Mouse (Mus musculus) bone marrow, adult 2 months (tissue): ENCODE measurements around the gene Ddn. TPM values are rescaled to one million over a fixed set of nuclear protein-coding genes. Genes with fewer than 3 reads are reported as not detected.

Experiments
- H3K27ac ChIP-seq: fragments of 200-500 bp; 2 replicates; pipeline ENCODE4 v1.5.1; 2012; ENCODE audit warnings: low read depth, mild to moderate bottlenecking, control low read depth, inconsistent platforms, low read length; ENCODE audit not compliant: control insufficient read depth, poor library complexity, insufficient read depth
- H3K4me1 ChIP-seq: fragments of 200-500 bp; 2 replicates; pipeline ENCODE4 v1.6.1; 2011; ENCODE audit warnings: low read length; ENCODE audit not compliant: control insufficient read depth, insufficient read depth
- H3K4me3 ChIP-seq: fragments of 200-500 bp; replicated peaks from 2 replicates; pipeline ENCODE3; 2011; ENCODE audit warnings: mild to moderate bottlenecking, low read depth, low read length, control low read depth; ENCODE audit not compliant: control insufficient read depth
- CTCF ChIP-seq: fragments of 200-500 bp; IDR thresholded peaks from 2 replicates; pipeline ENCODE4 v1.5.1; 2011; ENCODE audit warnings: low read length, control low read depth; ENCODE audit not compliant: control insufficient read depth, insufficient read depth
- POLR2A ChIP-seq: fragments of 200-500 bp; IDR thresholded peaks from 2 replicates; pipeline ENCODE4 v1.6.1; 2011; ENCODE audit warnings: low read depth, mild to moderate bottlenecking, control low read depth, low read length, borderline replicate concordance; ENCODE audit not compliant: control insufficient read depth
- WGBS: fragments of 180-500 bp; shearing (Covaris S2); methylation state at CpG from one replicate; pipeline ENCODE4 v1.1.7; 2018; 5-methylcytosine and 5-hydroxymethylcytosine counted together
- polyA plus RNA-seq: library from polyadenylated mRNA; stranded (reverse); fragments of >200 nt; gene quantifications from 2 replicates; pipeline ENCODE4 v1.2.4, GENCODE M21; 2011; ENCODE audit warnings: low replicate concordance; ENCODE audit not compliant: missing spikeins, insufficient read depth, insufficient read length

Ddn gene
- polyA plus RNA-seq, 1 experiment: not detected

GRCm38 (mm10) chr15:98797835-98798492, 11.3 kb downstream of the Ddn start:
- TF ChIP-seq POLR2A (no peak), CTCF (no peak)
- Histone ChIP-seq H3K27ac (no peak overlapping the region), H3K4me1 (no peaks in the 10 kb centered on the region), H3K4me3 (no peak overlapping the region)
- 32% methylated on average over 28 of the region's 28 CpGs for WGBS

- Histone ChIP-seq H3K4me3 (no peak overlapping the region), H3K27ac (no peak overlapping the region), H3K4me1 (no peaks in the 10 kb centered on the region; the same call in 1 of the 2 replicates)
- 9% methylated on average over 13 of the region's 13 CpGs for whole genome bisulfite sequencing
- no peak for TF ChIP-seq CTCF
- no peak for TF ChIP-seq POLR2A
Measured at GRCm38 (mm10) chr15:98796803-98797595, 12.3 kb downstream of the Ddn start.

GRCm38 (mm10) chr15:98793141-98793698, 16.1 kb downstream of the Ddn start:
- H3K27ac ChIP-seq: no peak overlapping the region
- 3% methylated on average over 13 of the region's 13 CpGs for WGBS
- no peak overlapping the region for H3K4me3 ChIP-seq
- no peak for TF ChIP-seq CTCF
- no peak for TF ChIP-seq POLR2A
- H3K4me1 ChIP-seq: no peaks in the 10 kb centered on the region; the same call in 1 of the 2 replicates

GRCm38 (mm10) chr15:98792233-98793020, 16.9 kb downstream of the Ddn start:
- H3K4me1 ChIP-seq: no peaks in the 10 kb centered on the region; the same call in 1 of the 2 replicates
- H3K27ac ChIP-seq: no peak overlapping the region
- WGBS: 3% methylated on average over 75 of the region's 75 CpGs
- H3K4me3 ChIP-seq: no peak overlapping the region
- no peak for TF ChIP-seq POLR2A
- no peak for TF ChIP-seq CTCF

GRCm38 (mm10) chr15:98791771-98792170, 17.5 kb downstream of the Ddn start:
- TF ChIP-seq CTCF (no peak), POLR2A (no peak)
- H3K4me1 ChIP-seq: no peaks in the 10 kb centered on the region; the same call in 1 of the 2 replicates
- H3K27ac ChIP-seq: no peak overlapping the region
- 1% methylated on average over 23 of the region's 23 CpGs for WGBS
- H3K4me3 ChIP-seq: no peak overlapping the region

GRCm38 (mm10) chr15:98791221-98791620, 18.1 kb downstream of the Ddn start:
- no peaks in the 10 kb centered on the region; the same call in 1 of the 2 replicates for H3K4me1 ChIP-seq
- H3K4me3 ChIP-seq: no peak overlapping the region
- H3K27ac ChIP-seq: no peak overlapping the region
- 3% methylated on average over 12 of the region's 12 CpGs for WGBS
- TF ChIP-seq CTCF (no peak), POLR2A (no peak)

GRCm38 (mm10) chr15:98790761-98791160, 18.5 kb downstream of the Ddn start:
- Histone ChIP-seq H3K4me3 (no peak overlapping the region), H3K27ac (no peak overlapping the region), H3K4me1 (no peaks in the 10 kb centered on the region; the same call in 1 of the 2 replicates)
- TF ChIP-seq CTCF (no peak), POLR2A (no peak)
- 2% methylated on average over 23 of the region's 23 CpGs for WGBS
